Mouse (Mus musculus): ENCODE results near the gene Sgk2. TPM values are rescaled to one million over a fixed set of nuclear protein-coding genes. Genes with fewer than 3 reads are reported as not detected.

The Sgk2 gene
- not detected in 2 replicates for total RNA-seq (2017)

DNA sequence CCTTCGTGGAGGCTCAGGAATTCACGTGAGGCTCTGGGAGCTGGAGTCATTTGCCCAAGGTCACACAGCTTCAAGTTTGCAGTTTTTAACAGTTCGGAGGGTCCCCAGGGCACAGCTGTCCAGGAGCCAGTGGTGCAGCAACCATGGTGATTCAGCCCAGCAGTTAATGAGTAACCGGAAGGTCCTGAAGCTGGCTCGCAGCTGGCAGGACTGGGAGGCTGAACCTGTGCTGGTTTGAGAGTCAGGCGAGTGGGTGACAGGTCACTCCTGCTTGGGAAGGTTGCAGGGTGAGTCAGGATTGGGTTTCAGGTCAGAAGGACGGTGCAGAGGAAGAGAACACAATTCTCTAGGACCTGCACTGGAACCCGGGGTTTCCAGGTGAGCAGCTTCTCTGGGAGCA, at the start of gene Sgk2:
Gene Sgk2 (plus strand): TSS at position 113 of the 400 bp plus-strand sequence.
- ATAC-seq (replicated peaks in 1 of 2; ENCODE audit: insufficient read depth in 1 of 2, low FRiP score in 2 of 2, low TSS enrichment in 1 of 2, low read depth in 1 of 2, poor library complexity in 2 of 2, severe bottlenecking in 2 of 2) = no peak

DNA sequence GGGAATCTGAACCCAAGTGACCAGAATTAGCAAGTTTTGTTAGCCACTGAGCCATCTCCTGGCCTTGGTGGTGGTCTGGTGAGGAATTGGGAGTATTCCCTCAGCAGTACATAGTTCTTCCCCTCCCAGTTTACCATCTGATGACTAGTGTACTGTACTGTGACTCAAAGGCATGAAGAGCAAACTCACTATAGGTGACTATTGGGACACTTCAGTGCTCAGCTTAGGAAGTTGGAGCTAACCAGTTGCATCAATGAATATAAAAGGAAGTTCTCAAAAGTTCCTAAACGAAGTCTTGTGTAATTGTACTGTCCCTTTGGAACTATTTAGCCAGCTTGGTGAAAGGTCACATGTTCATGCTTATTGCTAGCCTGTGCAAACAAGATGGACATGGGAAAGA, 47.6 kb upstream of the Sgk2 start:
- no peak for ATAC-seq (replicated peaks in 1 of 2; ENCODE audit: insufficient read depth in 1 of 2, low FRiP score in 2 of 2, low TSS enrichment in 1 of 2, low read depth in 1 of 2, poor library complexity in 2 of 2, severe bottlenecking in 2 of 2)

DNA sequence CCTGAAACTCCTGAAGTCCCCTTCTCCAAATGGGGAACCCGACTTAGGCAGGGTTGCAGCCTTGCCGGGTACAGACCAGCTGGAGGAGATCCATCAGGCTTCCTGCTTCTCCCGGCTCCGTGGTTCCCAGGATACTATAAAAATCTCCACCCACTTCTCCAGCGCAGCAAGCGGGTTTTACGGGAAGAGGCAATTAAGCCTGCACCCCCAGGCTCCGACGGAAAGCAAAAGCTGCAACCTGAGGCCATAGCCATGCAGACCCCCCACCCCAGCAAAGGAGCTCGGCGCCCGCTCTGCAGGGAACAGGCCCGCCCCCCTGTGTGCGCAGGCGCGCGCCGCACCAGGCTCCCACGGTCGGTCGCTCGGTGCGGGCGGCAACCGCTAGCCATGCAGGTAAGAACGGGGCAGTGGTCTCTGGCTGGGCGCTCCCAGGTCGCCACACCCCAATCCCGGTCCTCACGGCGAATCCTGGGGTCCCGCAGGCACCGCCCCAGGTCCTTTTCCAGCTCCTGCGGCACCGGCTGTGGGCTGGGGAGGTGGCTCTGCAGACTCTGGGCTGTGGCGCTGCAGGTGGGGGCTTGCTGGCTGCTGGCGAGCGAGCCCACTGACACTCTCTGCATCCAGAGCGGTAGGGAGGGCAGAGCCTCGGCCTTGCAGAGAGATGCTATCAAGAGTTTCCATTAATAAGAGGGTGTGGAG, 43.8 kb upstream of the Sgk2 start, which contains the start of gene L3mbtl1:
Gene L3mbtl1 (plus strand): TSS at position 325 of the 699 bp plus-strand sequence.
- 0 out of 4 replicates have a peak, but pooled peaks of 1 of the 2 experiments have one; percentile 16 for ATAC-seq (replicated peaks in 1 of 2; ENCODE audit: insufficient read depth in 1 of 2, low FRiP score in 2 of 2, low TSS enrichment in 1 of 2, low read depth in 1 of 2, poor library complexity in 2 of 2, severe bottlenecking in 2 of 2)

DNA sequence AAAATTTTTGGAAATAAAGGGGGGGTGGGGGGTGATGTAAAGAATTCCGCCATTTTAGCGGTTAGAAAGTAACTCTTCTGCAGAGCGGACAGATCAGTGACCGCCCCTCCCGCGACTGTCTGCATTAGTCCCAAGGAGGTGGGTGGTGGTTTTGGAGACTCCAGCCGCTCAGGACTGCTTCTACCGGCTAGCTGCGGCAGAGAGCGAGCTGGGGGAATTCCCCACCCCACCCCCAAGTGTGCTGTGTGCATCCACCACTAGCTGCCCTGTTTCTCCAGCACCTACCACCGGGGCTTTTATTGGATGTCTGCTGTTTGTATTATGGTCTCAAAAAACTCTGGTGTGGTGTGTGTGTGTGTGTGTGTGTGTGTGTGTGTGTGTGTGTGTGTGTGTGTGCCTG, 43.2 kb upstream of the Sgk2 start:
- peak in 1 of 2 experiments; percentile 46; a peak in 1 of 4 replicates for ATAC-seq (replicated peaks in 1 of 2; ENCODE audit: insufficient read depth in 1 of 2, low FRiP score in 2 of 2, low TSS enrichment in 1 of 2, low read depth in 1 of 2, poor library complexity in 2 of 2, severe bottlenecking in 2 of 2)

DNA sequence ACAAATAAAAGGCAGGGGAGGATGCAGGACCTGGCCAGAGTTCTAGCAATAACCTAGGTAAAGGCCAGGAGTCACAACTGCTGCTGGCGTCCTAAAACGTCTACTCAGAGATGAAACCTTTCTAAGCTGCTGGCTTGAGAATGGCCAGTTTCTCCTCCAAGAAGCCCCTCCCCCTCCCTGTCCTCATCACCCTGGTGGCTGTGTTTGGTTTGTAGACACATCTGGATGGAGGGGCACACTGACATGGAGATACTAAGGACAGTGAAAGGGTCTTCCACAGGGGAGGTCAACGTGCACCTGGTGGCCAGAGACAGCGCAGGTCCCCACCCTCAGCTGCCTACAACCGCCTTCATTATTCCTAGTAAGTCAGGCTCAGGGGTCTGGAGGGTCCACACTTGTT, 40.2 kb upstream of the Sgk2 start:
- ATAC-seq (replicated peaks in 1 of 2; ENCODE audit: insufficient read depth in 1 of 2, low FRiP score in 2 of 2, low TSS enrichment in 1 of 2, low read depth in 1 of 2, poor library complexity in 2 of 2, severe bottlenecking in 2 of 2) = no peak

GRCm38 (mm10) chr2:162947736-162948135, 39.4 kb upstream of the Sgk2 start:
- no peak for ATAC-seq (replicated peaks in 1 of 2; ENCODE audit: insufficient read depth in 1 of 2, low FRiP score in 2 of 2, low TSS enrichment in 1 of 2, low read depth in 1 of 2, poor library complexity in 2 of 2, severe bottlenecking in 2 of 2)

- ATAC-seq (replicated peaks in 1 of 2; ENCODE audit: insufficient read depth in 1 of 2, low FRiP score in 2 of 2, low TSS enrichment in 1 of 2, low read depth in 1 of 2, poor library complexity in 2 of 2, severe bottlenecking in 2 of 2) = no peak
Observed at GRCm38 (mm10) chr2:162948221-162948620, 38.9 kb upstream of the Sgk2 start.

DNA sequence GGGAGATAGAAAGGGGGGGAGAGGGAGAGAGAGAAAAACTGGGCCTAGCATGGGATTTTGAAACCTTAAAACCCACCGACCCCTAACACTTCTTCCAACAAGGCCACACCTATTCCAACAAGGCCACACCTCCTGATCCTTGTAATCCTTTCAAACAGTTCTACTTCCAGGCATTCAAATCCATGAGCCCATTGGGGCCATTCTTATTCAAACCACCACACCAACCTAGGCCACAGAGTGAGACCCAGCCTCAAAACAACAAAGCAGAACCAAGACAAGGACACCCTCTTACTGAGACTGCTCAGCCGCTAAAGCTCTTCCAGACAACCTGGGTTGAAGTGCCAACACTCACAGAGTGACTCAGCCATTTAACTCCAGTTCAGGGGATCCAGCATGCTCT, 36.4 kb upstream of the Sgk2 start:
- ATAC-seq (replicated peaks in 1 of 2; ENCODE audit: insufficient read depth in 1 of 2, low FRiP score in 2 of 2, low TSS enrichment in 1 of 2, low read depth in 1 of 2, poor library complexity in 2 of 2, severe bottlenecking in 2 of 2) = no peak

DNA sequence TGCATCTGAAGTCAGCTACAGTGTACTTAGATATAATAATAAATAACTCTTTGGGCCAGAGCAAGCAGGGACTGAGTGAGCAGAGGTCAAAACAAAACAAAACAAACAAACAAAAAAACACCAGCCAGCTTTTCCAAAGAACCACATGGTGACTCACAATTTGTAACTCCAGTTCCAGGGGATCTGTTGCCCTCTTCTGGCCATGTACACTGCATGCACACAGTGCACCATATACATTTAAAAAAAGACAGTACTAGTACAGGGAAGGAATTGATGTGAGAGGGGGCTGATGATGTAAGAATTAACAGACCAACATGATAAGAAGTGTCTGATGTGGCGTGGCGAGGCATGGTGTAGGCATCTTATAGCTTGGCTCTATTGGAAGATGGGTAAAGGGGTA, 30.3 kb upstream of the Sgk2 start:
- ATAC-seq (replicated peaks in 1 of 2; ENCODE audit: insufficient read depth in 1 of 2, low FRiP score in 2 of 2, low TSS enrichment in 1 of 2, low read depth in 1 of 2, poor library complexity in 2 of 2, severe bottlenecking in 2 of 2) = no peak

DNA sequence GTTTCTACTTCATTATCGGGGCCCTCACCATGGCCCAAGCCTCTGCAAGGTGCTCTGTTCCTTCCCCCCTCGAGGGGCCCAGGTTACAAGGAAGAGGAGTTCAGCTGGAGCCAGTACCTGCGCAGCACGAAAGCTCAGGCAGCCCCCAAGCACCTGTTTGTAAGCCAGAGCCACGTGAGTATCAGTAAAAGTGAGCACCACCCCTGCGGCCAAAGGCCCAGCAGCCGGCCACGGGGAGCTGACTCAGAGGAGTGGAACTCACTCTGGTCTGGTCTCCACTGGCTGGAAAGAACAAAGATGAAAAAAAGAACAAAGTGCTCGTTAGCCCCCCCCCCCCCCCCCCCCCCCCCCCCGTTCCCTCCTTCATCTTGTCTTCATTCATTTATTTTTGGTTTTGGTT, 25.8 kb upstream of the Sgk2 start:
- no peak for ATAC-seq (replicated peaks in 1 of 2; ENCODE audit: insufficient read depth in 1 of 2, low FRiP score in 2 of 2, low TSS enrichment in 1 of 2, low read depth in 1 of 2, poor library complexity in 2 of 2, severe bottlenecking in 2 of 2)

GRCm38 (mm10) chr2:162966734-162967133, 20.4 kb upstream of the Sgk2 start:
- no peak for ATAC-seq (replicated peaks in 1 of 2; ENCODE audit: insufficient read depth in 1 of 2, low FRiP score in 2 of 2, low TSS enrichment in 1 of 2, low read depth in 1 of 2, poor library complexity in 2 of 2, severe bottlenecking in 2 of 2)

DNA sequence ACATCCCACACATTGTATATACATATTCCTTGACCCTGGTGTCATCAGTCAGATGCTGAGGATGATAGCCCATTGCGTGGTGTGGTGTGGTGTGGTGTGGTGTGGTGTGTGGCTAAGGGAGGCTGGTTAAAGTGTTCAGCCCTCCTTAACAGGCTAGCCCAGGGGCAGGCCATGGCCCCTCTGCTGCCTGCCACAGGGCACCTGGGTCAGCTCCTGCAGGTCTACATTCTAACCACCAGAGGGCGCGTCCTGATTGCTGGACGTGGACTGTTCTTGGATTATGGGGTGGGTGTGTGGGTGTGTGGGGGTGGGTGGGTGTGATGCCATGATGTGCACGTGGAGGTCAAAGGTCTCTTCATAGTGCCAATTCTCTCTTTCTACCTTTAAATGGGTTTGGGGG, 18.8 kb upstream of the Sgk2 start:
- ATAC-seq (replicated peaks in 1 of 2; ENCODE audit: insufficient read depth in 1 of 2, low FRiP score in 2 of 2, low TSS enrichment in 1 of 2, low read depth in 1 of 2, poor library complexity in 2 of 2, severe bottlenecking in 2 of 2) = peak; percentile 65 to 74

GRCm38 (mm10) chr2:162969101-162969500, 18.0 kb upstream of the Sgk2 start:
- no peak for ATAC-seq (replicated peaks in 1 of 2; ENCODE audit: insufficient read depth in 1 of 2, low FRiP score in 2 of 2, low TSS enrichment in 1 of 2, low read depth in 1 of 2, poor library complexity in 2 of 2, severe bottlenecking in 2 of 2)

DNA sequence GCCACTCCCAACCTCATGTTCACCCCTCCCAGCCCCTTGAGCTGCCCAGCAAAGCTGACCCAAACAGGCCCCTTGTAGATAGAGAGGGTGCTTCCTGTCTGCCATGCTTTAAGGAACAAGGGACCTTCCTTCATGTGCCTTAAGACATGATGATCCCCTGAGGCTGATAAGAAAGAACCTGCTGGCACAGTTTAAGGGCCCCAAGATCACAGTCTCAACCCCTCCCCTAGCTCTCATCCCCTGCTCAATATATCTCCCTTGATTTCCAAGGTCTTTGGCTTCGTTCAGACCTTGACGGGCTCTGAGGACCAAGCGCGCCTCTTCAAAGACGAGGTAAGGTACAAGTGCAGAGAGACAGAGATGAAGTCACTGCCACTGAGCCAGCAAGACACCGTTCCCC, 16.2 kb upstream of the Sgk2 start:
- ATAC-seq (replicated peaks in 1 of 2; ENCODE audit: insufficient read depth in 1 of 2, low FRiP score in 2 of 2, low TSS enrichment in 1 of 2, low read depth in 1 of 2, poor library complexity in 2 of 2, severe bottlenecking in 2 of 2) = no peak

GRCm38 (mm10) chr2:162972752-162973151, 14.4 kb upstream of the Sgk2 start:
- no peak for ATAC-seq (replicated peaks in 1 of 2; ENCODE audit: insufficient read depth in 1 of 2, low FRiP score in 2 of 2, low TSS enrichment in 1 of 2, low read depth in 1 of 2, poor library complexity in 2 of 2, severe bottlenecking in 2 of 2)

DNA sequence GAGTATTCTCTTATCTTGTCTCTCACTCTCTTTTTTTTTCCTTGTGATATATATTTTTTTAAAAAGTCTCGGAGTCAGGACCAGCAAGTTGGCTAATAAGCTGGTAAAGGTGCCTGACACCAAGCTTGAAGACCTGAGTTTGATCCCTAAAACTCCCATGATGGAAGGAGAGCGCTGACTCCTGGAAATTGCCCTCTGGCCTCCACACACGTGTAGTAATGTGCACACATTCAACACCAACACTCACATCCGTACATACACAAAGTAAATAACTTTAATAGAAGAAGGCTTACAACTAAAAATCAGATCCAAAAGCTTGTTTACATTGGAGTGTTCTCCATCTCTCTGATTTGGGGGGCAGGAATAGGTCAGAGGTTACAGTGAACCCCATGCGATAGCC, 13.9 kb upstream of the Sgk2 start:
- ATAC-seq (replicated peaks in 1 of 2; ENCODE audit: insufficient read depth in 1 of 2, low FRiP score in 2 of 2, low TSS enrichment in 1 of 2, low read depth in 1 of 2, poor library complexity in 2 of 2, severe bottlenecking in 2 of 2) = no peak

DNA sequence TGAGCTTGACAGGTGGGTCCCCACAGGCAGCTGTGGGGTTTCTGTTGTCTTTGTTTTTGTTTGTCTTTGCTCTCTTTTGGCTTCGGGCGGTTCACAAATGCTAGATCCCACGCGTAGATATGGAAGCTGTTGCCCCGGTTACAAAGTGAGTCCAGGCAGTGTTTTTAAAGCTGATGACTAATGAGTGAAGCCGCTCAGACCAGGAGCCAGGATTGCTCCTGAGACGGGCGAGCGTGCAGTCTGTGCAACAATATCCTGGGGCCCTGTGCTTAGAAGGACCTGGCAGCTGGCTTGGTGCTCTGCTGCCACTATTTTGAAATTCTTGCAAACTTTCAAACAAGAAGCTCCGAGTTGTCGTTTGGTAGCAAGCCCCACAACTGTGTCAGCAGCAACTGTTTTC, 13.5 kb upstream of the Sgk2 start:
- no peak for ATAC-seq (replicated peaks in 1 of 2; ENCODE audit: insufficient read depth in 1 of 2, low FRiP score in 2 of 2, low TSS enrichment in 1 of 2, low read depth in 1 of 2, poor library complexity in 2 of 2, severe bottlenecking in 2 of 2)

- ATAC-seq (replicated peaks in 1 of 2; ENCODE audit: insufficient read depth in 1 of 2, low FRiP score in 2 of 2, low TSS enrichment in 1 of 2, low read depth in 1 of 2, poor library complexity in 2 of 2, severe bottlenecking in 2 of 2) = no peak
Observed at GRCm38 (mm10) chr2:162975157-162975775, 11.9 kb upstream of the Sgk2 start.

GRCm38 (mm10) chr2:162976001-162976400, 11.1 kb upstream of the Sgk2 start:
- peak; percentile 84 to 89 for ATAC-seq (replicated peaks in 1 of 2; ENCODE audit: insufficient read depth in 1 of 2, low FRiP score in 2 of 2, low TSS enrichment in 1 of 2, low read depth in 1 of 2, poor library complexity in 2 of 2, severe bottlenecking in 2 of 2)

All from hematopoietic stem cell, adult 5-6 weeks (primary cell).